Mouse (Mus musculus) thymus, adult 2 months (tissue): ENCODE measurements around the gene Nrp1.

ENCODE experiments used
- CTCF ChIP-seq: fragments of 200-500 bp; IDR thresholded peaks from 2 replicates; pipeline ENCODE4 v1.5.1; 2012; ENCODE audit warnings: mild to moderate bottlenecking, control low read depth, low read length, moderate library complexity, borderline replicate concordance; ENCODE audit not compliant: control insufficient read depth, poor library complexity, insufficient read depth; ENCODE audit errors: extremely low read depth
- POLR2A ChIP-seq: fragments of 200-500 bp; IDR thresholded peaks from 2 replicates; pipeline ENCODE4 v1.6.1; 2012; ENCODE audit warnings: mild to moderate bottlenecking, low read length, control low read depth, moderate library complexity; ENCODE audit not compliant: control insufficient read depth, poor library complexity, insufficient read depth; ENCODE audit errors: extremely low read depth

- TF ChIP-seq POLR2A: no peak
- no peak for TF ChIP-seq CTCF
These were observed 187.9 kb downstream of the Nrp1 start for GRCm38 (mm10) chr8:128546287-128546686.
